Mouse (Mus musculus): ENCODE results near the gene Mfsd4b5. TPM values are rescaled to one million over a fixed set of nuclear protein-coding genes. Genes with fewer than 3 reads are reported as not detected.
"Not testable (repeated sequence)": the region's sequence is repeated elsewhere in the genome, so short reads cannot be mapped to it uniquely, and the experiment has no call there.

The Mfsd4b5 gene
- polyA plus RNA-seq, 1 experiment from 2014 or later: 0.08 TPM

GRCm38 (mm10) chr10:40020401-40020800 is 34.0 kb upstream of the Mfsd4b5 start:
- no peak overlapping the region for H3K4me3 ChIP-seq (replicated peaks; ENCODE audit: low read length)
- ATAC-seq (ENCODE audit: low FRiP score) (no peak), DNase-seq (ENCODE audit: low spot score) (no peak)
- H3K9me3 ChIP-seq (ENCODE audit: control insufficient read depth, low read length): no peaks in the 10 kb centered on the region
- H3K4me1 ChIP-seq (replicated peaks; ENCODE audit: control insufficient read depth, insufficient read depth, low read length): peaks cover 2% of the 10 kb centered on the region; the same call in 1 of the 2 replicates
- no peak overlapping the region for H3K27ac ChIP-seq
- no peaks in the 10 kb centered on the region for H3K36me3 ChIP-seq (replicated peaks; ENCODE audit: control insufficient read depth, insufficient read depth)
- H3K27me3 ChIP-seq (ENCODE audit: control insufficient read depth, insufficient read depth, low read length): 0 out of 2 replicates have a peak, but pooled peaks cover 7% of the 10 kb centered on the region
- H3K4me2 ChIP-seq (replicated peaks): no peak overlapping the region
- H3K9ac ChIP-seq: no peak overlapping the region
- 68% methylated on average over 2 of the region's 2 CpGs for WGBS

- no peak for ATAC-seq (ENCODE audit: low FRiP score)
- H3K9me3 ChIP-seq (ENCODE audit: control insufficient read depth, low read length): no peaks in the 10 kb centered on the region
- 0 out of 2 replicates have a peak, but pooled peaks cover 7% of the 10 kb centered on the region for H3K27me3 ChIP-seq (ENCODE audit: control insufficient read depth, insufficient read depth, low read length)
- H3K4me2 ChIP-seq (replicated peaks): no peak overlapping the region
- WGBS: 69% methylated on average over 3 of the region's 3 CpGs
- H3K4me1 ChIP-seq (replicated peaks; ENCODE audit: control insufficient read depth, insufficient read depth, low read length): no peaks in the 10 kb centered on the region
- H3K27ac ChIP-seq: no peak overlapping the region
- no peak overlapping the region for H3K4me3 ChIP-seq (replicated peaks; ENCODE audit: low read length)
- no peak for DNase-seq (ENCODE audit: low spot score)
- no peak overlapping the region for H3K9ac ChIP-seq
- H3K36me3 ChIP-seq (replicated peaks; ENCODE audit: control insufficient read depth, insufficient read depth): no peaks in the 10 kb centered on the region
Observed at GRCm38 (mm10) chr10:40019492-40019891, 33.0 kb upstream of the Mfsd4b5 start.

GRCm38 (mm10) chr10:40018261-40018860 is 31.9 kb upstream of the Mfsd4b5 start:
- Histone ChIP-seq H3K36me3 (replicated peaks; ENCODE audit: control insufficient read depth, insufficient read depth) (no peaks in the 10 kb centered on the region), H3K4me2 (replicated peaks) (no peak overlapping the region), H3K9me3 (ENCODE audit: control insufficient read depth, low read length) (no peaks in the 10 kb centered on the region), H3K4me3 (replicated peaks; ENCODE audit: low read length) (no peak overlapping the region), H3K9ac (no peak overlapping the region), H3K4me1 (replicated peaks; ENCODE audit: control insufficient read depth, insufficient read depth, low read length) (no peaks in the 10 kb centered on the region), H3K27me3 (ENCODE audit: control insufficient read depth, insufficient read depth, low read length) (0 out of 2 replicates have a peak, but pooled peaks cover 6% of the 10 kb centered on the region), H3K27ac (no peak overlapping the region)
- WGBS: 85% methylated on average over 5 of the region's 5 CpGs
- no peak for DNase-seq (ENCODE audit: low spot score)
- no peak for ATAC-seq (ENCODE audit: low FRiP score)

GRCm38 (mm10) chr10:40009591-40009990 is 23.1 kb upstream of the Mfsd4b5 start:
- Histone ChIP-seq H3K4me2 (replicated peaks) (no peak overlapping the region), H3K27ac (no peak overlapping the region), H3K9ac (no peak overlapping the region), H3K27me3 (ENCODE audit: control insufficient read depth, insufficient read depth, low read length) (no peaks in the 10 kb centered on the region), H3K4me3 (replicated peaks; ENCODE audit: low read length) (no peak overlapping the region), H3K4me1 (replicated peaks; ENCODE audit: control insufficient read depth, insufficient read depth, low read length) (no peaks in the 10 kb centered on the region), H3K9me3 (ENCODE audit: control insufficient read depth, low read length) (no peaks in the 10 kb centered on the region), H3K36me3 (replicated peaks; ENCODE audit: control insufficient read depth, insufficient read depth) (no peaks in the 10 kb centered on the region)
- no peak for ATAC-seq (ENCODE audit: low FRiP score)
- 90% methylated on average over 11 of the region's 11 CpGs for WGBS
- no peak for DNase-seq (ENCODE audit: low spot score)

- H3K9ac ChIP-seq; H3K36me3 ChIP-seq (replicated peaks; ENCODE audit: control insufficient read depth, insufficient read depth); H3K4me2 ChIP-seq (replicated peaks); H3K4me1 ChIP-seq (replicated peaks; ENCODE audit: control insufficient read depth, insufficient read depth, low read length); H3K27ac ChIP-seq; H3K4me3 ChIP-seq (replicated peaks; ENCODE audit: low read length); H3K9me3 ChIP-seq (ENCODE audit: control insufficient read depth, low read length); H3K27me3 ChIP-seq (ENCODE audit: control insufficient read depth, insufficient read depth, low read length); ATAC-seq (ENCODE audit: low FRiP score); DNase-seq (ENCODE audit: low spot score): not testable (repeated sequence)
- WGBS: 85% methylated on average over 4 of the region's 4 CpGs
Observed at GRCm38 (mm10) chr10:40008847-40009246, 22.4 kb upstream of the Mfsd4b5 start.

- WGBS: 88% methylated on average over 4 of the region's 4 CpGs
- no peak for ATAC-seq (ENCODE audit: low FRiP score)
- H3K36me3 ChIP-seq (replicated peaks; ENCODE audit: control insufficient read depth, insufficient read depth): no peaks in the 10 kb centered on the region
Observed at GRCm38 (mm10) chr10:40007953-40008352, 21.5 kb upstream of the Mfsd4b5 start.

GRCm38 (mm10) chr10:40006963-40007362 is 20.5 kb upstream of the Mfsd4b5 start:
- Histone ChIP-seq H3K27me3 (ENCODE audit: control insufficient read depth, insufficient read depth, low read length) (no peaks in the 10 kb centered on the region), H3K27ac (no peak overlapping the region), H3K4me3 (replicated peaks; ENCODE audit: low read length) (no peak overlapping the region), H3K4me2 (replicated peaks) (no peak overlapping the region), H3K9ac (no peak overlapping the region), H3K4me1 (replicated peaks; ENCODE audit: control insufficient read depth, insufficient read depth, low read length) (no peaks in the 10 kb centered on the region), H3K9me3 (ENCODE audit: control insufficient read depth, low read length) (no peaks in the 10 kb centered on the region), H3K36me3 (replicated peaks; ENCODE audit: control insufficient read depth, insufficient read depth) (no peaks in the 10 kb centered on the region)
- DNase-seq (ENCODE audit: low spot score): no peak
- ATAC-seq (ENCODE audit: low FRiP score): peak; percentile 51; the same call in 1 of the 2 replicates
- 23% methylated on average over 10 of the region's 10 CpGs for WGBS

More at GRCm38 (mm10) chr10:40007953-40008352, 21.5 kb upstream of the Mfsd4b5 start:
- no peak overlapping the region for H3K9ac ChIP-seq
- H3K4me1 ChIP-seq (replicated peaks; ENCODE audit: control insufficient read depth, insufficient read depth, low read length): no peaks in the 10 kb centered on the region
- no peaks in the 10 kb centered on the region for H3K27me3 ChIP-seq (ENCODE audit: control insufficient read depth, insufficient read depth, low read length)
- no peak overlapping the region for H3K27ac ChIP-seq
- no peaks in the 10 kb centered on the region for H3K9me3 ChIP-seq (ENCODE audit: control insufficient read depth, low read length)
- no peak overlapping the region for H3K4me2 ChIP-seq (replicated peaks)
- H3K4me3 ChIP-seq (replicated peaks; ENCODE audit: low read length): no peak overlapping the region
- DNase-seq (ENCODE audit: low spot score): no peak

- ATAC-seq (ENCODE audit: low FRiP score) (no peak), DNase-seq (ENCODE audit: low spot score) (no peak)
- Histone ChIP-seq H3K27ac (no peak overlapping the region), H3K9ac (no peak overlapping the region), H3K9me3 (ENCODE audit: control insufficient read depth, low read length) (no peaks in the 10 kb centered on the region), H3K36me3 (replicated peaks; ENCODE audit: control insufficient read depth, insufficient read depth) (no peaks in the 10 kb centered on the region), H3K4me1 (replicated peaks; ENCODE audit: control insufficient read depth, insufficient read depth, low read length) (no peaks in the 10 kb centered on the region), H3K27me3 (ENCODE audit: control insufficient read depth, insufficient read depth, low read length) (no peaks in the 10 kb centered on the region), H3K4me3 (replicated peaks; ENCODE audit: low read length) (no peak overlapping the region), H3K4me2 (replicated peaks) (no peak overlapping the region)
- WGBS: 92% methylated on average over 2 of the region's 2 CpGs
Observed at GRCm38 (mm10) chr10:40000746-40001145, 14.3 kb upstream of the Mfsd4b5 start.

- H3K4me1 ChIP-seq (replicated peaks; ENCODE audit: control insufficient read depth, insufficient read depth, low read length): no peaks in the 10 kb centered on the region
- no peak overlapping the region for H3K9ac ChIP-seq
- no peak overlapping the region for H3K4me2 ChIP-seq (replicated peaks)
- DNase-seq (ENCODE audit: low spot score) (no peak), ATAC-seq (ENCODE audit: low FRiP score) (no peak)
- H3K36me3 ChIP-seq (replicated peaks; ENCODE audit: control insufficient read depth, insufficient read depth): no peaks in the 10 kb centered on the region
- H3K4me3 ChIP-seq (replicated peaks; ENCODE audit: low read length): no peak overlapping the region
- H3K27ac ChIP-seq: no peak overlapping the region
- H3K27me3 ChIP-seq (ENCODE audit: control insufficient read depth, insufficient read depth, low read length): no peaks in the 10 kb centered on the region
- no peaks in the 10 kb centered on the region for H3K9me3 ChIP-seq (ENCODE audit: control insufficient read depth, low read length)
- WGBS: 71% methylated on average over 4 of the region's 4 CpGs
Observed at GRCm38 (mm10) chr10:39991155-39991554, 4.7 kb upstream of the Mfsd4b5 start.

- H3K36me3 ChIP-seq (replicated peaks; ENCODE audit: control insufficient read depth, insufficient read depth): no peaks in the 10 kb centered on the region
- H3K4me1 ChIP-seq (replicated peaks; ENCODE audit: control insufficient read depth, insufficient read depth, low read length): no peaks in the 10 kb centered on the region
- no peak overlapping the region for H3K4me2 ChIP-seq (replicated peaks)
- ATAC-seq (ENCODE audit: low FRiP score) (no peak), DNase-seq (ENCODE audit: low spot score) (no peak)
- H3K4me3 ChIP-seq (replicated peaks; ENCODE audit: low read length): no peak overlapping the region
- H3K9me3 ChIP-seq (ENCODE audit: control insufficient read depth, low read length): peaks cover 7% of the 10 kb centered on the region; the same call in 1 of the 2 replicates
- no peak overlapping the region for H3K27ac ChIP-seq
- 74% methylated on average over 5 of the region's 5 CpGs for WGBS
- H3K27me3 ChIP-seq (ENCODE audit: control insufficient read depth, insufficient read depth, low read length): no peaks in the 10 kb centered on the region
- no peak overlapping the region for H3K9ac ChIP-seq
Observed at GRCm38 (mm10) chr10:39982604-39983003, 3.8 kb downstream of the Mfsd4b5 start.

Measured in hindbrain, embryonic 14.5 days (tissue).